Mouse (Mus musculus): ENCODE data around the gene Dzip1l.

DNA sequence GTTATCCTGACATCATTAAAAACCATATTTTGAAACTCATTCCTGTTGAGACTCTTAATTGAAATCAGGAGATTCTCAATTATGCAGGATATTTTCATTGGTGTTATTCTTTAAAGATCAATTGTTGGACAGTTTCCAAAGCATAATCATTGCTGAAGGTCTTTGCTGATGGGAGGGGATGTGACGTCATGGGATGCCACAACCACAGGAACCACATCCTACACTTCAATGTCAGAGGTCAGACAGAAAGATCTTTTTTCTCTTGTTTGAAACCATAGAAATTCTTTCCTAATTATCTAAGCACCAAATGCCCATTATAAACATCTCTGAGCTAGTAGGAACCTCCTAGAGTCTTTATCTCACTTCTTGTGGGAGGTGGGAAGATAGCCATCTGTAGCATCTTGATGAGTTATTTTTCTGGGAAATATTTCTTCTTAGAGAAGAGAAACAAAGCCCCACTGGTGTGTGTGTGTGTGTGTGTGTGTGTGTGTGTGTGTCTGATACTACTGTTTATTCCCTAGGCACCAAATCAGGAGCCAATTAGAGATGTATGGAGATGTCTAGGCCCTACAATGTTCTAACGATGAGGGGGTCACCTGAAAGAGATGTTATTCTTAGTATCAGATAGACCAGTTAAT lies 70.6 kb downstream of the Dzip1l start:
- TF ChIP-seq CTCF (IDR thresholded peaks at IDR 0.05; ENCODE audit: low read depth): no peak
- TF ChIP-seq EP300 (IDR thresholded peaks at IDR 0.05; ENCODE audit: low read depth): no peak

Measured in liver, embryonic 14.5 days (tissue).